Mouse (Mus musculus): ENCODE measurements around the gene Ssr2. TPM values are rescaled to one million over a fixed set of nuclear protein-coding genes. Genes with fewer than 3 reads are reported as not detected.

Gene Ssr2
- polyA plus RNA-seq (2014; fragmentation: Illumina TruSeq; extraction: RNeasy Lipid Tissue Mini Kit (QIAGEN cat#74804); ENCODE audit: insufficient read depth, low read depth, low replicate concordance): 196 TPM

DNA sequence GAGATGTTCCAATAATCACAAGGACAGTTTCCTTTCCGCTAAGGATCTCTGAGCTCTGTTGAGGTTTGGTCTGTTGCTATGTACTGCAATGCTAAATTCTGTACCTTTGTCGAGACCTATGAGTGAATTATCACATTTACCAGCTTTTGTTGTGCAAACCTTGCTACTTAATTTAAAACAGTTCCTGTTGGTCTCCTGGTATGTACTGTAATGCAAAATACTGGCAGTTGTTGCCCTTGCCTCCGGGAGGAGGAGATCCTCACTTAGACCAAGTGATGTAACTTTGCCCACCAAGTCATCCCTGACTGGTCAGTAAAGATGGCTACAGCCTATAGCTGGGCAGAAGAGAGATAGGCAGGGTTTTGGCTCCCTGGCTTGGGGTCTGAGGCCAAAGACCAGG lies at the start of gene Ssr2:
Gene Ssr2 (plus strand): TSS at position 337 of the 400 bp plus-strand sequence.

DNA sequence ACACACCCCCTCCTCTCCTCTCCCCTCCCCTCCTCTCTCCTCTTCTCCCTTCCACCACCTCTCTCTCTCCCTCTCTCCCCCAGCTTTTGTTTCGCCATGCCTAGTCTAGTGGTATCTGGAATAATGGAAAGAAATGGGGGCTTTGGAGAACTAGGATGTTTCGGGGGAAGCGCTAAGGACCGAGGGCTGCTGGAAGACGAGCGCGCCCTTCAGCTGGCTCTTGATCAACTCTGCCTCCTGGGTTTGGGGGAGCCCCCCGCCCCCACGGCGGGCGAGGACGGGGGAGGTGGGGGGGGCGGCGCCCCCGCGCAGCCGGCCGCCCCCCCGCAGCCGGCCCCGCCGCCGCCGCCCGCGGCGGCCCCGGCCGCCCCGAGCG lies 43.4 kb upstream of the Ssr2 start, which contains the start of gene Mex3a:
Gene Mex3a (plus strand): TSS at position 97 of the 376 bp plus-strand sequence.

GRCm38 (mm10) chr3:88548180-88548917 lies 27.3 kb upstream of the Ssr2 start, which contains the start of gene Rab25:
Gene Rab25, minus strand, starts transcription at chr3:88548300.

DNA sequence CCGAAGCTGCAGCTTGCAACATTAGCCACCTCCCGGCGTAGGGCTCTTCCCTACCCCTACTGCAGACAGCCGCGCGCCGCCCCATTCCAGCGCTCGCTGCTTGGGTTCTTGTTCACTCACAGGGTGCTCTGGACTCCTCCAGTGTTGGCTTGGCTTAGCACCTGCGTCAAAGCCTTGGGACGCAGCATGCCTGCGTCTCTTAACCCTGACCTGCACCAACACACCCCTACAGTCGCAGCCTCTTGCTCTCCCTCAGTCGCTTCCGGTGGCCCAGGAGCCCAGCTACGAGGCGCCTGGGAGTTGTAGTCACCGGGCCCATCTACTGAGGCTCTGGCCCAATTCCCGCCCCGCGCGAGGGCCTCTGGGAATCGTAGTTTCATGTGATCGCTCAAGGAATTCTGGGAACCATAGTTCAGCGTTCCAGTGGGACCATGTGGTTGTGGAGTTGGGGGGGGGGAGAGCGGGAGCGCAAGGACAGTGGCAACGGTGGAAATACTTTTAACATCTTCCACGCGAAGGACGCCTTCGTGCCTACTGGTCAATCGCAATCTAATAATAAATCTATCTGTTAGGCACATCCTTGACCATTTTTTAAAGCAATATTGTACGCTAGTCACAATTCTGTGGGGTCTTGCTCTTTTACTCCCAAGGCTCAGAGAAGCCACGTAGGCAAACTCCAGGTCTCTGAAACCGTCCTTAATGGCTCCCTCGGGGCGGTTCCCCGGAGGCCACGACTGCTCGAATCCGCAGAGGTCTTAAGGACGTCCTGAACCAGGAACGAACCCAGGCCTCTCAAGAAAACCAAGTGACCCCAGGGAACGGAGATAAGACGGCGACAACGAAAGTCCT lies 22.8 kb upstream of the Ssr2 start, which contains the start of gene Lamtor2:
Gene Lamtor2 (minus strand): TSS at position 399 of the 849 bp plus-strand sequence.

DNA sequence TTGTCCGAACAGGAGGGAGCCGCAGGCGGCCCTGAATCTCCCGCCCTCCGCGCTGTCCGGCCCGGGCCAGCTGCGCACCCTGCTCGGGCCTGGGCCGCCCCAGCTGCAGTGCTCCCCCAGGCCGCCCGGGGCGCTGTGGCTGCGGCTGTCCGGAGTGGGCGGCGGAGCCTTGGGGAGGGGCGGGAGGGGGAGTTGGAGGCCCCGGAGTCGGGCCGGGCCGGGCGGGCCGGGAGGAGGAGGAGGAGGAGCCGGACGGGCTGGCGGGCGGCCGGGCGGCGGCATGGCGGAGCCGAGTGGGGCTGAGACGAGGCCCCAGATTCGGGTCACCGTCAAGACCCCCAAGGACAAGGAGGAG lies 22.2 kb upstream of the Ssr2 start, which contains the start of gene Ubqln4:
Gene Ubqln4 (plus strand): TSS at position 234 of the 355 bp plus-strand sequence.

GRCm38 (mm10) chr3:88605666-88606065 lies 30.0 kb downstream of the Ssr2 start, which contains the start of gene Arhgef2:
Gene Arhgef2, plus strand, starts transcription at chr3:88605966.

Other genes with a start within 250 kb of the Ssr2 start
- 4.2 TPM for gene Tmem79, start 239.7 kb upstream of the Ssr2 start, polyA plus RNA-seq (2014; fragmentation: Illumina TruSeq; extraction: RNeasy Lipid Tissue Mini Kit (QIAGEN cat#74804); ENCODE audit: insufficient read depth, low read depth, low replicate concordance)
- gene Smg5, start 239.6 kb upstream of the Ssr2 start, polyA plus RNA-seq (2014; fragmentation: Illumina TruSeq; extraction: RNeasy Lipid Tissue Mini Kit (QIAGEN cat#74804); ENCODE audit: insufficient read depth, low read depth, low replicate concordance): 18.7 TPM
- 9.4 TPM for gene Paqr6, start 211.3 kb upstream of the Ssr2 start, polyA plus RNA-seq (2014; fragmentation: Illumina TruSeq; extraction: RNeasy Lipid Tissue Mini Kit (QIAGEN cat#74804); ENCODE audit: insufficient read depth, low read depth, low replicate concordance)
- not detected for gene Bglap3, start 203.1 kb upstream of the Ssr2 start, polyA plus RNA-seq (2014; fragmentation: Illumina TruSeq; extraction: RNeasy Lipid Tissue Mini Kit (QIAGEN cat#74804); ENCODE audit: insufficient read depth, low read depth, low replicate concordance)
- gene Bglap2, start 197.2 kb upstream of the Ssr2 start, polyA plus RNA-seq (2014; fragmentation: Illumina TruSeq; extraction: RNeasy Lipid Tissue Mini Kit (QIAGEN cat#74804); ENCODE audit: insufficient read depth, low read depth, low replicate concordance): not detected
- not detected for gene Bglap, start 191.4 kb upstream of the Ssr2 start, polyA plus RNA-seq (2014; fragmentation: Illumina TruSeq; extraction: RNeasy Lipid Tissue Mini Kit (QIAGEN cat#74804); ENCODE audit: insufficient read depth, low read depth, low replicate concordance)
- gene Pmf1, start 165.5 kb upstream of the Ssr2 start, polyA plus RNA-seq (2014; fragmentation: Illumina TruSeq; extraction: RNeasy Lipid Tissue Mini Kit (QIAGEN cat#74804); ENCODE audit: insufficient read depth, low read depth, low replicate concordance): 13.1 TPM
- gene Slc25a44, start 150.7 kb upstream of the Ssr2 start, polyA plus RNA-seq (2014; fragmentation: Illumina TruSeq; extraction: RNeasy Lipid Tissue Mini Kit (QIAGEN cat#74804); ENCODE audit: insufficient read depth, low read depth, low replicate concordance): 8.3 TPM
- gene Sema4a, start 114.7 kb upstream of the Ssr2 start, polyA plus RNA-seq (2014; fragmentation: Illumina TruSeq; extraction: RNeasy Lipid Tissue Mini Kit (QIAGEN cat#74804); ENCODE audit: insufficient read depth, low read depth, low replicate concordance): 21.0 TPM
- gene Lmna, start 65.9 kb upstream of the Ssr2 start, polyA plus RNA-seq (2014; fragmentation: Illumina TruSeq; extraction: RNeasy Lipid Tissue Mini Kit (QIAGEN cat#74804); ENCODE audit: insufficient read depth, low read depth, low replicate concordance): 80.0 TPM
- gene Mex3a, start 43.5 kb upstream of the Ssr2 start, polyA plus RNA-seq (2014; fragmentation: Illumina TruSeq; extraction: RNeasy Lipid Tissue Mini Kit (QIAGEN cat#74804); ENCODE audit: insufficient read depth, low read depth, low replicate concordance): 0.32 TPM
- gene Rab25, start 27.6 kb upstream of the Ssr2 start, polyA plus RNA-seq (2014; fragmentation: Illumina TruSeq; extraction: RNeasy Lipid Tissue Mini Kit (QIAGEN cat#74804); ENCODE audit: insufficient read depth, low read depth, low replicate concordance): 43.8 TPM
- 142 TPM for gene Lamtor2, start 22.8 kb upstream of the Ssr2 start, polyA plus RNA-seq (2014; fragmentation: Illumina TruSeq; extraction: RNeasy Lipid Tissue Mini Kit (QIAGEN cat#74804); ENCODE audit: insufficient read depth, low read depth, low replicate concordance)
- gene Ubqln4, start 22.1 kb upstream of the Ssr2 start, polyA plus RNA-seq (2014; fragmentation: Illumina TruSeq; extraction: RNeasy Lipid Tissue Mini Kit (QIAGEN cat#74804); ENCODE audit: insufficient read depth, low read depth, low replicate concordance): 20.0 TPM
- gene Arhgef2, start 30.1 kb downstream of the Ssr2 start, polyA plus RNA-seq (2014; fragmentation: Illumina TruSeq; extraction: RNeasy Lipid Tissue Mini Kit (QIAGEN cat#74804); ENCODE audit: insufficient read depth, low read depth, low replicate concordance): 52.8 TPM
- gene Rxfp4, start 77.3 kb downstream of the Ssr2 start, polyA plus RNA-seq (2014; fragmentation: Illumina TruSeq; extraction: RNeasy Lipid Tissue Mini Kit (QIAGEN cat#74804); ENCODE audit: insufficient read depth, low read depth, low replicate concordance): not detected
- 17.8 TPM for gene Khdc4, start 109.9 kb downstream of the Ssr2 start, polyA plus RNA-seq (2014; fragmentation: Illumina TruSeq; extraction: RNeasy Lipid Tissue Mini Kit (QIAGEN cat#74804); ENCODE audit: insufficient read depth, low read depth, low replicate concordance)
- gene Rit1, start 141.0 kb downstream of the Ssr2 start, polyA plus RNA-seq (2014; fragmentation: Illumina TruSeq; extraction: RNeasy Lipid Tissue Mini Kit (QIAGEN cat#74804); ENCODE audit: insufficient read depth, low read depth, low replicate concordance): 70.5 TPM
- gene Syt11, start 199.3 kb downstream of the Ssr2 start, polyA plus RNA-seq (2014; fragmentation: Illumina TruSeq; extraction: RNeasy Lipid Tissue Mini Kit (QIAGEN cat#74804); ENCODE audit: insufficient read depth, low read depth, low replicate concordance): 6.0 TPM